Mouse (Mus musculus) frontal cortex, adult 2 months (tissue): ENCODE measurements around the gene Usp7. TPM values are rescaled to one million over a fixed set of nuclear protein-coding genes. Genes with fewer than 3 reads are reported as not detected.

ENCODE experiments used
- DNase-seq, 2 experiments: peaks; one replicate each; pipeline ENCODE4 v3.0.0; 2022; ENCODE audit warnings: low spot score in 1 of 2; ENCODE audit errors: extremely low spot score in 1 of 2
- polyA plus RNA-seq: library from polyadenylated mRNA; depleted of rRNA; stranded (reverse); fragments of >200 nt; gene quantifications from 2 replicates; pipeline ENCODE4 v1.2.3, GENCODE M21; 2012

Gene Usp7
- polyA plus RNA-seq, 1 experiment, result 118 TPM

DNA sequence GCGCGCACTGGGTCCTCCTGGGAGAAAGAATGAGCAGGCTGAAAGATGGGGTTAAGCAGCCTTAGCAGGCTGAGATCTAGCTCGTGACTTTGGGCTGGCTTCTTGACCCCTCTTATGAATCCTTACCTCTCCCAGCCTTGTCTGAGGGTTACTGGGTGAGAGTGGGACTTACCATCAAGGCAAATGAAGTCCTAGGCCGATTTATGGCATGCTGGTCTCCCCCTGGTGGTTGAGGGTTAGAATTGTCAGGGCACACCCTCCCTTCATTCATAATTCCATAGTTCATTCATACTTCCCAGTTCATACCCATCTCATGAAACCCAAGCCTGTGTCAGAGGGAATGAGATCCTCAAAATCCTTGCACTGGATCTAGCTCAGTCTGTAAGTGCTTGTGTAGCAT lies 115.3 kb downstream of the Usp7 start:
- DNase-seq, result peak in 1 of 2 experiments; percentile 62

DNA sequence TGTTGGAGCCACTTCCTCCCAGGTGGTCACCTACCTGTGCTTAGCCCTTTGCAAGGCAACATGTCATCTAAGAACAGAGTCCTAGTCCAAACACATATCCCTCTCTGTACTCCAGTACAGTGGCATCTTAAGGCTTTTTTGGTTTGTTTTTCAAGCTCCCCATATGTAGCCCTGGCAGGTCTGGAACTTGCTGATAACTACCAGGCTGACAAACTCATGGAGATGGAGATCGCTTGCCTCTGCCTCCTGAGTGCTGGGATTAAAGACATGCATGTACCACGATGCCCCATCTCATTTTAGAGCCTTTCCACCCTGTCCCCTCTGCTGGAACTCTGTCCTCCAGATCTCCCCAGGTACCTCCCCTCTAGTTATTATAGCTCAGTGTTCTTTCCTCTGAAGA lies 115.9 kb downstream of the Usp7 start:
- DNase-seq, result no peak

DNA sequence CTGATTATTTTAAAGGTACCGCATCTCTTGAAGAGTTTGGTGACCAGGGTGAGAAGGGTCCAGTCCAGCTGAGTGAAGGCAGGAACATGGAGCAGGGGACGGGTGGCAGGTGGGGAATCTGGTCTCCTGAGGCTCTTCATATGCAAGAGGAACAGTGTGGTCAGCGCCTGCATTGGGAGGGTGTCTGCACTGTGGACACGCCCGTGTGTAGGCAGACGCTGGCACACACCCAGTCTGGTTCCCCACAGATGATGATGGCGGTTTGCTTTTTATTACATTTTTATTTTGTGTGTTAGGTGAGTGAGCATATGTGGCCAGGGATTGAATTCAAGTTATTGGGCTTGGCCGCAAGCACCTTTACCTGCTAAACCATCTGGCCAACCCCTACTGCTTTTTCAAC lies 116.5 kb downstream of the Usp7 start:
- no peak for DNase-seq

DNA sequence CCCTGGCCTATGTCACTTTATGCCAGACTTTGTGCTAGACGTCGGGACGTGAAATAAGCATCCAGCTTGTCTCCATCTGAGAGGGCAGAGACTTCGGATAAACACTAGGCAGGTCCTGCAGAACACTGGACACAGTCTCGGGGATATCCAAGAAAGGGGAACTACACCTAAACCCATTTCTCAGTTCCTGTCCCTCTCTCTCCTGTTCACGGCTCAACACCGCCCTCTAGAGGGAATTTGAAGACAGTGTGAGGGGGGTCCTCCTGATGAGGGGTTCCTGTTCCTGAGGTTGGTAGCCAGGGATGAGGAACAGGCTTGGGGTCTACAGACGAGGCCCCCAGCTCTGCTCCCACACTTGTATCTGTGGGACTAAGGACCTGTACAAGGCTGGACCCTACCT lies 117.9 kb downstream of the Usp7 start:
- DNase-seq, result peak in 1 of 2 experiments; percentile 59

DNA sequence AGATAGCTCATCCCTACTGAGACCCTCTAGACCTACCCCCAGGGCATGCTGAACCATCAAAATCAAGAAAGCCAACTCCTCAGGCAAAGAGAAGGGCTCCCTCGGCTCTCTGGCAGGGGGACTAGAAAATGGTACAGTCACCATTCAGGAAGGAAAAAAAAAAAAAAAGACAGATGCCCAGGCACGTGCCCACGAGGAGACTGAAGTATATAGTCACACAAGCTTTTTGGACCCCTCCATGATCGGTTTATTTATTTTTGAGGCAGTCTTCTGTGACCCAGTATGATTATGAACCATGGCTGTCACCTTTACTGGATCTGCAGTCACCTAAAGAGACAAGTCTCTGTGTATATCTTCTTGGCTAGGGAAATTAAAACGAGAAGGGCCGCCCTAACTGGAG lies 118.8 kb downstream of the Usp7 start:
- no peak for DNase-seq

DNA sequence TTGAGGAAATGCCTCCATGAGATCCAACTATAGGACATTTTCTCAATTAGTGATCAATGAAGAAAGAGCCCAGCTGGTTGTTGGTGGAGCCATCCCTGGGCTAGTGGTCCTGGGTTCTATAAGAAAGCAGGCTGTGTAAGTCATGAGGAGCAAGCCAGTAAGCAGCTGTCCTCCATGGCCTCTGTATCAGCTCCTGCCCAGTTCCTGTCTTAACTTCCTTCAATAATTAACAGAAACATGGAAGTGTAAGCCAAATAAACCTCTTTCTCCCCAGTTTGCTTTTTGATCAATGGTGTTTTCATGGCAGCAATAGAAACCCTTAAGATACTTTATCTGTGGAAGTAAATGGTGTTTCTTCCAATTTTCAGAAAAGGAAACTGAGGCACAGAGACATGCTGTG lies 119.3 kb downstream of the Usp7 start:
- no peak for DNase-seq

DNA sequence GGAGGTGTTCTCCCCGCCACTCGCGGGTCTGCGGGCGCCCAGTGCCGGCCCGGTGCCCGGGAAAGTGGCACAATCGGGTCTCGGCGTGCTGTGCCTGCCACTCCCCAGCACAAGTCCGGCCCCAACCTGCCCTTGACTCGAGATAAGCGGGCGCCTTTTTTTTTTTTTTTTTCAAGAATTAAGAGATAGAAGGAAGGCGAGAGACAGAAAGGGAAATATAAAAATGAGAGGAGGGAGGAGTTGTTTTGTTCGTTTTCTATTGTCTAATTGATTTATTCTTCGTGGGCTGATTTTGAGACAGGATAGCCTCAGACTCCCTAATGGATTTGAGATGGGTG lies 119.8 kb downstream of the Usp7 start:
- DNase-seq, result no peak

DNA sequence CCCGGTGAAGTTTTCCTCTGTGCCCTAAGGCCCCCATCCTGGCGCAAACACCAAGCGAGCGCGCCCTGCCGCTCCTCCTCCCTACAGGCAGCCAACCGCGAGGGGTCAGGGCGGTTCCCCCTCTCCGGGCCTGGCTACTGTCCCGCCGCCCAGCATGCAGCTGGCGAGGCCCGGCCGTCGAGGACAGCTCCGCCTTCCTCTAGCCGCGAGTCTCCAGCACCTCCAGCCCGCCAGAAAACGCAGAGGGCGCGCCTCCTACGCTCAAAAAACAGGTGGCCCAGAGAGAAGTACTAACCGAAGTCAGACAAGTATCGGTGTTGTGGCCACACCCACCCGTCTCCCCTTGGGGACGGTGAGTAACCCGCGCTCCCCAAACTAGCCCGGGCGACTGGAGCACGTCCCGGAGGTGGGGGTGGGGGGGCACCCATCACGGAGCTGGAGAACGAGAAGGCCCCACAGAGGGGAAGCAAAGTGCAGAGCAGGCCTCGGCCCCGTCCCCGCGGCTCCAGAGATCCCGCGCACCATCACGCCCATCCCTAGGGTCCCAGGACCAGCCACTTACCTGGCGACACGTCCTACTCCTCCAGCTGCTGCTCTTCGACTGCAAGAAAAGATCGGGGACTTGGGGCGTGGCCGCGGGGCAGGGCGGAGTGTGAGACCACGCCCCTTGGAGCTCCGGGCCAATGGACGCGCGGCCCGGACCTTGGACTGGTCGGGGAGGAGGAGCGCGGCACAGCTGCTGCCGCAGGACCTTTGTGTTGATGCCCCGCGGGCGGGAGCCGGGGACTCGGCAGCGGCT lies 120.4 kb downstream of the Usp7 start, which contains the start of gene Carhsp1:
Gene Carhsp1 (minus strand): TSS at position 605 of the 799 bp plus-strand sequence.
- peak in 1 of 2 experiments; percentile 85 for DNase-seq

DNA sequence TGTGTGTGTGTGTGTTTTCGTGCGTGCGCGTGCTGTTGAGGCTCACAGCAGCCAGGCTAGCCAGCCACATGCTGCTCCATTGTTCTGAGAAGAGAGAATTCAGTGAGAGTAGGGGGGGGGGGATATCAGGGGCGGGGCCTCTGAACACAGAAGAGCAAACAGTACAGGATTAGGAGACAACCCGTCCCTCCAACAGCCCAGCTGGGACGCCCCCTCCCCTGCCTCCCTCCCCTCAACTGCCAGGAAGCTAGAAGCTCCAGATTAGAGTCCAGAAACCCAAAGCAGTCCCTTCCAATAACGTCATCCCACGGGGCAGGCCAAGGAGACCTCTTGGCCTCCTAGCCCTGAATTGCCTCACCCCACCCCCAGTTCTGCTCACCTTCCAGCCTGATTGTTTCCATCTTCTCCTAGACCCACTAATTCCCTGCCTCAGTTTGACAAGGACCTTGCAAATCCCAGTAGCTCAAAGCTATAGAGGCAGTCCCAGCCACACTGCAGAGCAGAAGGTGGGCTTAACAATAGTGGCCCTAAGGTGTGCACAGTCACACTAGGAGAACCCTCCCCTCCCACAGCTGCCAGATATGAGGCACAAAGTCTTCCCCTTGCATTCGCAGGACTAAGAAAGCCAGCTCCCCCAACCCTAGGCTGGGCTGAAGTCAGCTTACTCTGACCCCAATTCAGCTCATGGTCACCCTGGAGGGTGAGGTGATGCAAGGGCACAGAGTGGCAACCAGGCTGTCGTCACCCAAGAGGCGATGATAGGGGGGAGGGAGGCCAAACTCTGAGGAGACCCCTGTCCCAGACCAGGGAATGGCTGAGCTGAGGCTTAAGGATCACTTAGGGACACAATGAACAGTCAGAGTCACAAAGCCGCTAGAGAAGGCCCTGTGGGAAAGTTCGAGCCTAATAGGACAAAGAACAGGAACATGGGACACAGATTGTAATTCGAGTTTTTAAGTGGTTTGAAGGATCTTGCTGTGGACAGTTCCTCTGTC lies 121.8 kb downstream of the Usp7 start:
- DNase-seq, result no peak

DNA sequence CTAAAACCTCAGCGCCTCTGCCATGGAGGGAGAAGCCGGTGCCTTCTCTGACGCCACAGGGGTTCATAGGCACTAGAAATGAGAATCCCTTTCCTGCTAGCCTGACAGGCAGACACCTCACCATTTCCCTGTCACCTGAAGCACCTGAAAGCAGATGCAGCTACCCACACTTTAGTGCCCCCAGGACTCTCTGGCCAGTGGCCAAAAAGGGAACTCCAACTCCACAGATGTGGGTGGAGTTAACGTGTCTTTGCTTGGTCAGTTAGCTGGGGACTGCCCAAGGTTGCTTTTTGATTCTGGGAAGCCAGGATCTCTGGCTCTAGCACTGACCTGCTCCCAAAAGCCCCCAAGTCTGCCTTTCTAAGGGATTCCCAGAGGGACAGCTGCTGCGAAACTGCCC lies 122.7 kb downstream of the Usp7 start:
- DNase-seq, result no peak

DNA sequence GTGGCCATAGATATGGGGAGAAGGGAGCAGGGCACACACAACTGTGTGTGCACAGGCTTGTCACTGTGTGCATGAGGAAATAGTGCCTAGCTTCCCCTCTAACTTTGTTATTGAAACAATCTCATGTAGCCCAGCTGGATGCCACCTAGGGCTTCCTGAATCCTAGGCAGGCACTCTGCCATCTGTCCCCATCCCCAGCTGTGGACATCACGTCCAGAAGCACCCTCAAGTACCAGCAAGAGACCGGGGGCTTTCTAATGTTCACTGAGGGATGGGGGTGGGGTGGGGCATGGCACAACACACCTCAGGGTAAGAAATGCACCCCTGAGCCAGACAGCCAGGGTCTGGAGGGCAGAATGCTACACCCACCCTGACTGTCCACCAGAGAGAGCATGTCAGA lies 123.7 kb downstream of the Usp7 start:
- no peak for DNase-seq

DNA sequence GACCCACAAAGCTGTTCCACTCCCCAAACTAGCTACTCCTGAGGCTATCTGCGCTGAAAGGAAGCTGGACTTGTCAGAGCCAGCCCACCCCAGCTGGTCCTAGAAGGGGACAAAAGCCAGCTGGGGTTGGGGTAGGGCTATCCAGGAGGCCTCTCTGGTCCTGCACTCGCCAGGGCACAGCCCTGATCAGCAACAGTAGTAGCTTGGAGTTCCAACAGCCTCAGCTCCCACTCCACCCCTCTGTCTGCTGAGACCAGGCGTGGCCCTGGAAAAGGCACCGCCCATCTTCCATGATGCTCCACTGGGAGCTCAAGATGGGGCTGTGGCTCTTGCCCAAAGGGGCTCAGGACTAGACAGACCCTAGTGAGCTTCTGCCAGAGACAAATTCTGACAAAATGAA lies 124.3 kb downstream of the Usp7 start:
- no peak for DNase-seq

DNA sequence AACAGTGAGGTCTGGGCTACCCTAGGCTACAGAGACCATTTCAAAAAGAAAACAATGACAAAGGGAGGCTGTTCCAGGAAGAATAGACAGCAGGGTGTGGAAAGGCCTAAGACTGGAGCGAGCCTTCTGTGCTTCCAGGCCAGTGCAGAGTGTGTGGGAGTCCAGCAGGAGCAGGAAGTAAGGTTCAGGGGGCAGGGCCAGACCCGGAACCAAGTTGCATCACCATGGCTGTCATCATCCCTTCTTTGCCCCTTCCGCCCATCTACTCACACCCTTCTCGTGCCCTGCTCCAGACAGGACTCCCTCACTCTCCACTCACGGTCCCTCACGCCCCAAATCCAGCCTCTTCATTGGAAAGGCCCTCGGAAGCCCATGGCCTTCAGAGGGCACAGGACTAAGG lies 124.8 kb downstream of the Usp7 start:
- no peak for DNase-seq

DNA sequence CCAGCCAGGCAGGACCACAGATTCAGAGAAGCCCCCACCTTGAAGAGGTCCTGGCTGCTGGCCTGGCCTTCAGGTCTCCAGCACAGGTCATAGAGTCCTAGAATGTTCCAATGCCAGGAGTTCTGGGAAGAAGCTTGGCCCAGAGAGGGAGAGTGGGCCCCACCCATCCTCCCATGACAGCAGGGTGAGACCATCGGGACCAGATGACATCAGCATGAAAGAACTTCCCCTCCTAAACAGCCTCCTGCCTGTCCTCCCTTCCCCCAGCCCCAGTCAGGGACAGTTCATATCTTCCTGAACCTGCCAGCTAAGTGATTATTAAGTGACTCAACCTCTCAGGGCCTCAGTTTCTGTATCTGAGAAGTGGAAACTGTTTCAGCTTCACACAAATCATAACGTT lies 125.7 kb downstream of the Usp7 start:
- no peak for DNase-seq

DNA sequence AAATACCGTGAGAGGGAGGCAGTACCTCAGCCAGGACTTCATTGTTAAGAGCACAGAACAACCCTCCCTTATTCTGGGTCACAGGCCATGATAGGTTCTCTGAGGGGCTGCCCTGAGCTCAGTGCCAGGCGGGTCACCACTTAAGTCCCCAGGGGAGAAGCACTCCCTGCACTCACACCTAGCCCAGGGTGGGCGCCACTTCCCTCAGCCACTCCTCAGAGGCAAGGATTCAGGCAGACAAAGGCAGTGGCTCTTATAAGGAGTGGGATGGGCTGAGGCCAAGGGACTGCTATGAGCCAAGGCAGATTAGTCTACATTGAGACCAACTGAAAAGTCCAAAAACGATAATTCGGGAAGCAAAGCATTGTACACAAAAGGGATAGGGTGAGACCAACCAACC lies 126.7 kb downstream of the Usp7 start:
- DNase-seq, result no peak

DNA sequence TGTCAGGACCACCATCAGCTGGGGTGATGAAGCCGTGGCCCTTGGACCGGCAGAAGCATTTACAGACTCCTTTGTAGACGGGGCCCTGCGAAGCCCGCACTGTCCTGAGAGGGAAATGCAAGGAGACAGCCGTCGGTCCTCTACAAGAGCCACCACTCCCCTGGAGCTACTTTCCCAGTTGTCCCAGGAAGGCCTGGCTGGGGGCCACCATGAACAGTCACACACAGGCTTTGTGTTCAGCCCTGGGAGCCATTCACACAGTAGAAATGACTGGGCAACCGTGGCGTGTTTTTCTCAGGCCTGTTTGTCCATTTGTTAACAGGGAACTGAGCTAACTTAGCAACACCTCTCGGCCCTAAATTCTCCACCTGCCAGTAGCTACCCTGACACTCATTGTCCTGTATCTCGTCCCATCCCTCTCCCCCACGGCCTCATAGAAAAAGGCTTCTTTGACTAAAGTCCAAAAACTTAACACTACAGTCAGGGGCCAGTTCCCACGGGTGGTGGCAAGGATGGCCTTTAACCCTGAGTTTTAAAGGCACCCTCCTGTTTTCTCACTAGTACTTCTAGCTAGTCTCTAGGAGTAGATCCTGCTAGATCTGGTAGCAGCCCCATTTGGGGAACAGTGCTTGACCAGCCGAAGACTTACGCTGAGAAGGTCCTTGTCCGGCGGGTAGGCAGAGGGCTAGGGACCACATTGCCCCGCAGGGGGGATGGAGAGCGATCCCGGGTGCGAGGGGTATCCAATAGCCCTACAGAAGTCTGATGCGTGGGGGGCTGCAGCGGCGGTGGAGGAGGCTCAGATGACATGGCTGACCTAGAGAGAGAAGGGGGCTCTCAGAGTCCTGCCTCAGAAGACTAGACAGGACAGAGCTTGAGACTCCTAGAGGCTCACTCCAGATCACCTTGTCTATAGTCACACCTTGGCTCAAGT lies 128.2 kb downstream of the Usp7 start:
- DNase-seq, result no peak

DNA sequence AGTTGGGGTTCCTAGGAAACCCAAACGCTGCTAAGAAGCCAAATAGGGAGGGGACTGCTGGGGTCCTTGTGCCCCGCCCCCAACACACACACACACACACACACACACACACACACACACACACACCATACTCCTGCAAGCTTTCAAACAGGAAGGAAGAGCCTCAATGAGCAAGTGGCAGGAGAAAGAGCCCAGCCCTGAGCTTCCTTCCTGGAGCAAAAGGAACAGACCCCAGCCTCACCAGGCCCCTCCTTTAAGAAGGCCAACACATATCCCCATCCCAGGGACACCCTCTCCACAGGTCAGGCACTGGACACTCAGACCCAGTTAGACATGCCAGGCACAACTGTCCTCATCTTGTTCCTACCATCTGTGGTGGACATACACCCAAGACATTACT lies 129.1 kb downstream of the Usp7 start:
- DNase-seq, result no peak

DNA sequence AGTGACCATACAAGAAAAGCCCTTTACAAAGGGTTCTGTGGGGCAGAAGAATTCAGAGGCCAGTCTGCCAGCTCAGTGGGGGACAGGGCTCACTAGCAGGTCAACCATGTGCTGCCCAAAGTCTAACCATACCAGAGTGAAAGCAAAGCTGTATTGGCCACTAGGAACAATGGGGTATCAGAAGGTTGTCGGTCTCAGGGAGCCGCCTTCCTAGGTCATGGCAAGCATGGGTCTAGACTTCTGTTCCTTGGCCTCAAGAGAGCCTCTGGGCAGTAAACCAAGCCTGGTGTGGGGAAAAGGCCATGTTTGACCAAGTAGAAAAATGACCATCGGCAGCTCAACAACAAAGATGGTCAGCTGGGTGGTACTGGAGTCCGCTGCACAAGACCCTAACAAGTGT lies 133.3 kb downstream of the Usp7 start:
- DNase-seq, result no peak

DNA sequence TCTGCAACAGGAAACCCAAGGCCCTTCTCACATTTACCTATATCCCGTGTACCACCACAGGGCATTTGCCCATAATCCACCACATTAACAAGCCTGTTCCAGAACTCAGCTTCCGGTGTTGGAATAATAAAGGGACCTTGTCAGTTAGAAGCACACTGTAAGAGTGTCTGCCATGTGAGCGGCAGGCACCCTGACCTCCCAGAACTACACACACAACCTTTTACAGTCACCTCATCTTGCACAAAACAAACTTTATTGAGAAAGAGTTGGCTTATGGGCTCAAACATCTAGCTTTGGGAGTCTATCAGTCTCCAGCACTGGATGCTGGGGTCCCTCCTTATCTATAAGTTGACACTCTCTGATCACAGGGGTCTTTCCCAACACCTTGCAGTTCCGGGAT lies 133.8 kb downstream of the Usp7 start:
- no peak for DNase-seq

DNA sequence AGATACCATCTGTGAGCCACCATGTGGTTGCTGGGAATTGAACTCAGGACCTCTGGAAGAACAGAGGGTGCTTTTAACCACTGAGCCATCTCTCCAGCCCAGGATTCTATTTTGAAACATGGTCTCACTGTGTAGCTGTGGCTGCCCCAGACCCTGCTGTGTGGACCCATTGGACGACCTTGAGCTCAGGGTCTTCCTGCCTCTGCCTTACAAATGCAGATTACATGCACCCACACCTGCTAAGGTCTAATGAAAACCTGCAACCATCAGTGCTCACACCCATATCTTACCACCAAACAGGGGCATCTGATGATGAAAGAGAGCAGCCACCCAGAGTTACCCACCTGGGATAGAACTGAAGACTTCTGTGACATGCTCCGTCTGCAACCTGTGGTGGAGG lies 135.9 kb downstream of the Usp7 start:
- no peak for DNase-seq

DNA sequence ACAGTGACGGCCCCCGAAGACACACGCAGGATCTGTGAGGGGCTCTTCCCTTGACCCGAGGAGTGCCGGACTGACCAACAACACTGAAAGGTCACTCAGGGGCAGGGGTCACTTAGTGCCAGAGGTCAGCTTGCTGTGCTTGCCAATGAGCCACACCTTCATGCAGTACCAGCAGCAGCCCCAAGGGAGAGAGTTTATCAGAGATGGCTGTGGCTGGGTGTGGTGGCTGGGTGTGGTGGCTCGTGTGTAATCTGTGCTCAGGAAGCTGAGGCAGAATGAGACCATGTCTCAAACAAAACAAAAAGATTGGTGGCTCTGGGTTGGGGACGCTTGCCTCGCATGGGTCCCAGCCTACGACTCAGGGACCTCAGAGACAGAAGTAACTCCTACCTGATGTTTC lies 136.5 kb downstream of the Usp7 start:
- no peak for DNase-seq
